Mouse (Mus musculus): ENCODE measurements around the gene 2510002D24Rik.

The 2510002D24Rik gene

GRCm38 (mm10) chr16:18836468-18837208 is at the start of gene 2510002D24Rik, which contains the start of gene Gm28539:
2510002D24Rik (plus strand) TSS chr16:18836578.
Gm28539 (plus strand) TSS chr16:18836584.
- DNase-seq (ENCODE audit: low spot score): peak; percentile 87

- DNase-seq (ENCODE audit: low spot score): no peak
Observed at GRCm38 (mm10) chr16:18786652-18787051, 49.7 kb upstream of the 2510002D24Rik start.

- no peak for DNase-seq (ENCODE audit: low spot score)
Observed at GRCm38 (mm10) chr16:18788627-18789406, 47.6 kb upstream of the 2510002D24Rik start.

- no peak for DNase-seq (ENCODE audit: low spot score)
Observed at GRCm38 (mm10) chr16:18795223-18795899, 41.0 kb upstream of the 2510002D24Rik start.

- no peak for DNase-seq (ENCODE audit: low spot score)
Observed at GRCm38 (mm10) chr16:18796645-18797044, 39.7 kb upstream of the 2510002D24Rik start.

GRCm38 (mm10) chr16:18798151-18798550 is 38.2 kb upstream of the 2510002D24Rik start:
- DNase-seq (ENCODE audit: low spot score): no peak

GRCm38 (mm10) chr16:18798841-18799240 is 37.5 kb upstream of the 2510002D24Rik start:
- no peak for DNase-seq (ENCODE audit: low spot score)

- DNase-seq (ENCODE audit: low spot score): no peak
Observed at GRCm38 (mm10) chr16:18805746-18806145, 30.6 kb upstream of the 2510002D24Rik start.

GRCm38 (mm10) chr16:18809001-18809400 is 27.4 kb upstream of the 2510002D24Rik start:
- DNase-seq (ENCODE audit: low spot score): no peak

GRCm38 (mm10) chr16:18811032-18811431 is 25.3 kb upstream of the 2510002D24Rik start:
- DNase-seq (ENCODE audit: low spot score): peak; percentile 8

- peak; percentile 92 for DNase-seq (ENCODE audit: low spot score)
Observed at GRCm38 (mm10) chr16:18811468-18812384, 24.7 kb upstream of the 2510002D24Rik start, which contains the start of the genes Ufd1 and Cdc45. Ufd1 (plus strand) TSS chr16:18811779. Cdc45 (minus strand) TSS chr16:18811987.

- no peak for DNase-seq (ENCODE audit: low spot score)
Observed at GRCm38 (mm10) chr16:18812385-18812910, 23.9 kb upstream of the 2510002D24Rik start.

- DNase-seq (ENCODE audit: low spot score): no peak
Observed at GRCm38 (mm10) chr16:18822356-18822755, 14.0 kb upstream of the 2510002D24Rik start.

GRCm38 (mm10) chr16:18822925-18823324 is 13.5 kb upstream of the 2510002D24Rik start:
- no peak for DNase-seq (ENCODE audit: low spot score)

GRCm38 (mm10) chr16:18828630-18829029 is 7.7 kb upstream of the 2510002D24Rik start:
- no peak for DNase-seq (ENCODE audit: low spot score)

- DNase-seq (ENCODE audit: low spot score): no peak
Observed at GRCm38 (mm10) chr16:18829102-18829501, 7.3 kb upstream of the 2510002D24Rik start.

- DNase-seq (ENCODE audit: low spot score): no peak
Observed at GRCm38 (mm10) chr16:18833486-18833885, 2.9 kb upstream of the 2510002D24Rik start.

- no peak for DNase-seq (ENCODE audit: low spot score)
Observed at GRCm38 (mm10) chr16:18836073-18836467, 308 bp upstream of the 2510002D24Rik start.

GRCm38 (mm10) chr16:18838346-18838745 is 2.0 kb downstream of the 2510002D24Rik start:
- no peak for DNase-seq (ENCODE audit: low spot score)

GRCm38 (mm10) chr16:18846301-18846820 is 10.0 kb downstream of the 2510002D24Rik start:
- DNase-seq (ENCODE audit: low spot score): no peak
